Mouse (Mus musculus): ENCODE measurements around the gene Gm14325. TPM values are rescaled to one million over a fixed set of nuclear protein-coding genes. Genes with fewer than 3 reads are reported as not detected.

Gm14325 gene
- 0.83 and 1.7 TPM in 2 replicates for polyA plus RNA-seq (2012; rRNA removed)

GRCm38 (mm10) chr2:177839901-177840663 lies at the start of gene Gm14325:
Gene Gm14325 (minus strand): TSS chr2:177840336.

Other genes starting within 250 kb of the Gm14325 start
- 0.21 TPM in 1 of 2 replicates, not detected in the other for gene Gm14322, start 81.0 kb downstream of the Gm14325 start, polyA plus RNA-seq (2012; rRNA removed)
- 0.07 and 0.31 TPM in 2 replicates for gene Gm14327, start 56.8 kb upstream of the Gm14325 start, polyA plus RNA-seq (2012; rRNA removed)
- gene Zfp972, start 85.3 kb upstream of the Gm14325 start, polyA plus RNA-seq (2012; rRNA removed), result 0.26 and 0.68 TPM in 2 replicates
- gene Gm14326, start 117.0 kb upstream of the Gm14325 start, polyA plus RNA-seq (2012; rRNA removed), result 0.71 and 1.7 TPM in 2 replicates
- gene Zfp971, start 182.9 kb upstream of the Gm14325 start, polyA plus RNA-seq (2012; rRNA removed), result 0.31 and 0.59 TPM in 2 replicates
- 0.26 and 0.47 TPM in 2 replicates for gene Zfp931, start 238.1 kb upstream of the Gm14325 start, polyA plus RNA-seq (2012; rRNA removed)